Comparison of ENCODE assay signal across 8 mouse cellular contexts in genomic region chr8:11463889-11464706, GRCm38 (mm10). TPM values are rescaled to one million over a fixed set of nuclear protein-coding genes. Genes with fewer than 3 reads are reported as not detected.
A peak's percentile ranks its signal among the peaks of the same experiment; 100 is the strongest.
DNase-seq lines count a peak whose midpoint lies in the region; ATAC-seq lines count a peak whose summit lies in the region.

No protein-coding gene starts in this region.

- H3K4me3 ChIP-seq in heart, embryonic 10.5 days, result no peak overlapping the region

- peak overlapping the region; percentile 70 for H3K27ac ChIP-seq in heart, embryonic 10.5 days

- no peaks in the 10 kb centered on the region for H3K27me3 ChIP-seq in heart, embryonic 10.5 days (ENCODE audit: insufficient read depth, poor library complexity, severe bottlenecking)

- H3K4me1 ChIP-seq in heart, embryonic 10.5 days, result peaks cover 37% of the 10 kb centered on the region

- 76% methylated on average over 12 of the region's 12 CpGs for WGBS in heart, embryonic 10.5 days

- peak; percentile 81 to 83 for ATAC-seq in hematopoietic stem cell, adult 5-6 weeks (replicated peaks in 1 of 2; ENCODE audit: insufficient read depth in 1 of 2, low FRiP score in 2 of 2, low TSS enrichment in 1 of 2, low read depth in 1 of 2, poor library complexity in 2 of 2, severe bottlenecking in 2 of 2)
- peak; percentile 79 for ATAC-seq in megakaryocyte progenitor cell, adult 5-6 weeks (replicated peaks; ENCODE audit: poor library complexity)

- H3K9me3 ChIP-seq in heart, embryonic 10.5 days, result 0 out of 2 replicates have a peak, but pooled peaks cover 4% of the 10 kb centered on the region

- intact Hi-C loops in heart, postnatal 14 days (cut with DNase I), result no loop called here

- H3K36me3 ChIP-seq in heart, embryonic 10.5 days, result peaks cover 14% of the 10 kb centered on the region; the same call in 1 of the 2 replicates

- DNase-seq in heart, embryonic 10.5 days (ENCODE audit: low spot score), result no peak
- DNase-seq in heart, postnatal 14 days, result no peak
- peak; percentile 70 for DNase-seq in CD4-positive helper T cell, adult 2 months (ENCODE audit: low read depth, low spot score)
- no peak for DNase-seq in urinary bladder, postnatal 14 days (ENCODE audit: low spot score)
- no peak for DNase-seq in ovary, adult 18-20 months (ENCODE audit: low spot score)
- DNase-seq in urinary bladder, adult 2 months (ENCODE audit: low spot score), result no peak

RNA-seq across cellular contexts. Expression of gene Rab20, which starts 14.4 kb away (rescaled TPM):
- polyA plus RNA-seq in heart, embryonic 10.5 days (2016; fragmentation: Nextera tagmentation; extraction: Ambion mirVana), result 11.2 and 21.9 TPM in 2 replicates
- 10 to 100 TPM; 18.5 to 20.2 TPM for total RNA-seq in heart, postnatal 14 days (2021)
- total RNA-seq in hematopoietic stem cell, adult 5-6 weeks (2017), result 5.0 and 6.4 TPM in 2 replicates
- total RNA-seq in megakaryocyte progenitor cell, adult 5-6 weeks (2015), result 1.3 and 2.2 TPM in 2 replicates
- 3.7 and 5.2 TPM in 2 replicates for total RNA-seq in megakaryocyte progenitor cell, adult 5-6 weeks (2017)
- polyA plus RNA-seq in urinary bladder, adult 2 months (2012; rRNA removed), result 24.9 and 29.8 TPM in 2 replicates

RNA-seq across cellular contexts. Expression of gene Naxd, which starts 33.2 kb away (rescaled TPM):
- polyA plus RNA-seq in heart, embryonic 10.5 days (2016; fragmentation: Nextera tagmentation; extraction: Ambion mirVana), result 86.1 and 92.1 TPM in 2 replicates
- total RNA-seq in heart, postnatal 14 days (2021), result 10 to 100 TPM; 33.2 to 33.3 TPM
- 53.2 and 56.3 TPM in 2 replicates for total RNA-seq in hematopoietic stem cell, adult 5-6 weeks (2017)
- 59.8 and 65.7 TPM in 2 replicates for total RNA-seq in megakaryocyte progenitor cell, adult 5-6 weeks (2015)
- total RNA-seq in megakaryocyte progenitor cell, adult 5-6 weeks (2017), result 70.6 and 72.5 TPM in 2 replicates
- polyA plus RNA-seq in urinary bladder, adult 2 months (2012; rRNA removed), result 120 and 154 TPM in 2 replicates
